ENCODE assay signal across 18 mouse cellular contexts in the genomic region with DNA sequence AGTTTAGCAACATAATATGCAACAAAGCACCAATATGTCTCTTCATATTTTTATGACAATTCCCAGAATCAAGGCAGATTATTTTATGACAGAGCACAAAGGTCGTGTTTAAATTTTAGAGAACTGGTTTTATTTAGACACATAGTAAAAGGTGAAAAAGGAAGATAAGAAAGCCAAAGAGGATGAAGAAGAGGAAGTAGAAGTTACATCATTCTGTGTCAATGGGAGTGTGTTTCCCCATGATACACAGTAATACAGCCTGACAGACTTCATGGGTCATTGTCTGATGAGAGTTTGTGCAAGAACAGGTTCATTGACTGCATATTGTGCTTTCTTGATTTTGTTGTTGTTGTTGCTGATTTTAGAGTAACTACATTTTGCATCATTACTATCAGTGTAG.
"Had no signal": no experiment of that assay in that cellular context is flagged by ENCODE, and none has a peak within 500 bp of the region (broad histone marks: within the 10 kb centered on the region; RNA-seq: fewer than 3 reads in every experiment).

No protein-coding gene starts in this region.

- H3K27me3 ChIP-seq: liver, embryonic 13.5 days; megakaryocyte, embryonic 14.5 days; midbrain, embryonic 13.5 days; neural tube, embryonic 13.5 days had no signal

- H3K36me3 ChIP-seq: liver, embryonic 13.5 days; midbrain, embryonic 10.5 days; midbrain, embryonic 13.5 days; neural tube, embryonic 13.5 days had no signal

- H3K9me3 ChIP-seq: liver, embryonic 13.5 days; megakaryocyte, embryonic 14.5 days; midbrain, embryonic 10.5 days; midbrain, embryonic 13.5 days; neural tube, embryonic 13.5 days had no signal

- H3K27ac ChIP-seq: liver, embryonic 13.5 days; midbrain, embryonic 10.5 days; midbrain, embryonic 13.5 days; neural tube, embryonic 13.5 days had no signal

- H3K4me2 ChIP-seq: liver, embryonic 13.5 days; midbrain, embryonic 13.5 days; neural tube, embryonic 13.5 days had no signal

- DNase-seq: kidney, adult 18-20 months; kidney, adult 9 months; kidney, postnatal 14 days; kidney, postnatal 4 days; liver, embryonic 13.5 days; lung, adult 2 months; lung, postnatal 14 days; lung, postnatal 4 days; right cerebral cortex, adult 18-20 months; right cerebral cortex, postnatal 14 days; right cerebral cortex, postnatal 4 days; thymus, postnatal 25 days had no signal

- H3K4me1 ChIP-seq: liver, embryonic 13.5 days; midbrain, embryonic 10.5 days; midbrain, embryonic 13.5 days; neural tube, embryonic 13.5 days had no signal

- H3K4me3 ChIP-seq: liver, embryonic 13.5 days; megakaryocyte, embryonic 14.5 days; midbrain, embryonic 10.5 days; midbrain, embryonic 13.5 days; myocyte; neural tube, embryonic 13.5 days had no signal

- ATAC-seq: midbrain, embryonic 13.5 days; midbrain, embryonic 16.5 days had no signal

- H3K9ac ChIP-seq: liver, embryonic 13.5 days; midbrain, embryonic 13.5 days; neural tube, embryonic 13.5 days had no signal
